Mouse (Mus musculus): Measurements from ENCODE around the gene Pik3r6. TPM values are rescaled to one million over a fixed set of nuclear protein-coding genes. Genes with fewer than 3 reads are reported as not detected.

The Pik3r6 gene
- polyA plus RNA-seq (2015; fragmentation: Nextera tagmentation; extraction: Ambion mirVana) = 1.3 and 1.6 TPM in 2 replicates

- DNase-seq (ENCODE audit: low spot score) = no peak
Observed at GRCm38 (mm10) chr11:68502902-68503629, at the start of gene Pik3r6. Pik3r6 (plus strand) TSS chr11:68503019.

- DNase-seq (ENCODE audit: low spot score) = no peak
Observed at GRCm38 (mm10) chr11:68453301-68453700, 49.5 kb upstream of the Pik3r6 start.

GRCm38 (mm10) chr11:68458086-68458485 is 44.7 kb upstream of the Pik3r6 start:
- DNase-seq (ENCODE audit: low spot score) = no peak

GRCm38 (mm10) chr11:68459021-68459420 is 43.8 kb upstream of the Pik3r6 start:
- DNase-seq (ENCODE audit: low spot score) = no peak

- no peak for DNase-seq (ENCODE audit: low spot score)
Observed at GRCm38 (mm10) chr11:68459486-68459885, 43.3 kb upstream of the Pik3r6 start.

GRCm38 (mm10) chr11:68462716-68463115 is 40.1 kb upstream of the Pik3r6 start:
- DNase-seq (ENCODE audit: low spot score) = peak; percentile 78

- peak; percentile 48 for DNase-seq (ENCODE audit: low spot score)
Observed at GRCm38 (mm10) chr11:68464260-68464659, 38.6 kb upstream of the Pik3r6 start.

- no peak for DNase-seq (ENCODE audit: low spot score)
Observed at GRCm38 (mm10) chr11:68465090-68465489, 37.7 kb upstream of the Pik3r6 start.

GRCm38 (mm10) chr11:68467441-68467840 is 35.4 kb upstream of the Pik3r6 start:
- no peak for DNase-seq (ENCODE audit: low spot score)

- no peak for DNase-seq (ENCODE audit: low spot score)
Observed at GRCm38 (mm10) chr11:68467962-68468612, 34.7 kb upstream of the Pik3r6 start.

- no peak for DNase-seq (ENCODE audit: low spot score)
Observed at GRCm38 (mm10) chr11:68468886-68469285, 33.9 kb upstream of the Pik3r6 start.

- no peak for DNase-seq (ENCODE audit: low spot score)
Observed at GRCm38 (mm10) chr11:68472162-68472849, 30.5 kb upstream of the Pik3r6 start.

GRCm38 (mm10) chr11:68474600-68474999 is 28.2 kb upstream of the Pik3r6 start:
- no peak for DNase-seq (ENCODE audit: low spot score)

GRCm38 (mm10) chr11:68475676-68476075 is 27.1 kb upstream of the Pik3r6 start:
- DNase-seq (ENCODE audit: low spot score) = no peak

GRCm38 (mm10) chr11:68477661-68478060 is 25.2 kb upstream of the Pik3r6 start:
- DNase-seq (ENCODE audit: low spot score) = no peak

- DNase-seq (ENCODE audit: low spot score) = no peak
Observed at GRCm38 (mm10) chr11:68478574-68478981, 24.2 kb upstream of the Pik3r6 start.

GRCm38 (mm10) chr11:68480660-68481059 is 22.2 kb upstream of the Pik3r6 start:
- no peak for DNase-seq (ENCODE audit: low spot score)

GRCm38 (mm10) chr11:68482001-68482400 is 20.8 kb upstream of the Pik3r6 start:
- DNase-seq (ENCODE audit: low spot score) = no peak

GRCm38 (mm10) chr11:68483213-68483612 is 19.6 kb upstream of the Pik3r6 start:
- DNase-seq (ENCODE audit: low spot score) = no peak

GRCm38 (mm10) chr11:68484431-68484830 is 18.4 kb upstream of the Pik3r6 start:
- no peak for DNase-seq (ENCODE audit: low spot score)

GRCm38 (mm10) chr11:68485206-68485942 is 17.4 kb upstream of the Pik3r6 start:
- DNase-seq (ENCODE audit: low spot score) = peak; percentile 64

Measured in thymus, postnatal 0 days (tissue).